Mouse (Mus musculus) embryonic facial prominence, embryonic 15.5 days (tissue): ENCODE measurements around the gene Chst11. TPM values are rescaled to one million over a fixed set of nuclear protein-coding genes. Genes with fewer than 3 reads are reported as not detected.

Source experiments
- ATAC-seq: fragments of 200-750 bp; cut with Nextera tagmentation; 2 replicates; pipeline ENCODE4 v1.8.0; 2017; ENCODE audit warnings: low read depth, moderate TSS enrichment; ENCODE audit not compliant: insufficient number of reproducible peaks, low FRiP score, low TSS enrichment
- H3K27ac ChIP-seq: fragments of 300-500 bp; sonication (generic); replicated peaks from 2 replicates; pipeline ENCODE4 v1.5.1; 2015; ENCODE audit warnings: mild to moderate bottlenecking, inconsistent platforms
- H3K27me3 ChIP-seq: fragments of 300-500 bp; sonication (generic); 2 replicates; pipeline ENCODE4 v1.6.1; 2015; ENCODE audit warnings: inconsistent platforms
- H3K36me3 ChIP-seq: fragments of 300-500 bp; sonication (generic); 2 replicates; pipeline ENCODE4 v1.6.1; 2015; ENCODE audit warnings: mild to moderate bottlenecking, inconsistent platforms
- H3K4me1 ChIP-seq: fragments of 300-500 bp; sonication (generic); 2 replicates; pipeline ENCODE4 v1.6.1; 2015; ENCODE audit warnings: inconsistent platforms
- H3K4me2 ChIP-seq: fragments of 300-500 bp; sonication (generic); replicated peaks from 2 replicates; pipeline ENCODE4 v1.6.1; 2015; ENCODE audit warnings: mild to moderate bottlenecking, inconsistent platforms
- H3K4me3 ChIP-seq: fragments of 300-500 bp; sonication (generic); replicated peaks from 2 replicates; pipeline ENCODE4 v1.5.1; 2015; ENCODE audit warnings: mild to moderate bottlenecking, inconsistent platforms
- H3K9ac ChIP-seq: fragments of 300-500 bp; sonication (generic); 2 replicates; pipeline ENCODE4 v1.6.1; 2015; ENCODE audit warnings: inconsistent platforms
- H3K9me3 ChIP-seq: fragments of 300-500 bp; sonication (generic); replicated peaks from 2 replicates; pipeline ENCODE4 v1.6.1; 2016; ENCODE audit warnings: inconsistent platforms
- WGBS: fragments of 180-500 bp; shearing (Covaris S2); methylation state at CpG from one replicate; pipeline ENCODE4 v1.1.7; 2015; 5-methylcytosine and 5-hydroxymethylcytosine counted together
- polyA plus RNA-seq: library from polyadenylated mRNA; unstranded; fragments of >200 nt; fragmentation: Nextera tagmentation; extraction: Ambion mirVana; gene quantifications from 2 replicates; pipeline ENCODE4 v1.2.1, GENCODE M21; 2015

Gene Chst11
- polyA plus RNA-seq, 1 experiment from 2014 or later, result 3.3 TPM

- Histone ChIP-seq H3K9ac (no peak overlapping the region), H3K9me3 (no peaks in the 10 kb centered on the region), H3K27me3 (no peaks in the 10 kb centered on the region), H3K36me3 (no peaks in the 10 kb centered on the region), H3K27ac (no peak overlapping the region), H3K4me1 (no peaks in the 10 kb centered on the region), H3K4me3 (no peak overlapping the region), H3K4me2 (no peak overlapping the region)
- ATAC-seq, result no peak
- WGBS, result 67% methylated on average over 5 of the region's 5 CpGs
Observed at GRCm38 (mm10) chr10:82969612-82970011, 15.7 kb upstream of the Chst11 start.

GRCm38 (mm10) chr10:82971549-82971948 is 13.7 kb upstream of the Chst11 start:
- ATAC-seq, result no peak
- H3K27ac ChIP-seq, result no peak overlapping the region
- H3K4me3 ChIP-seq, result no peak overlapping the region
- no peaks in the 10 kb centered on the region for H3K27me3 ChIP-seq
- no peaks in the 10 kb centered on the region for H3K9me3 ChIP-seq
- no peaks in the 10 kb centered on the region for H3K36me3 ChIP-seq
- H3K9ac ChIP-seq, result no peak overlapping the region
- no peaks in the 10 kb centered on the region for H3K4me1 ChIP-seq
- no peak overlapping the region for H3K4me2 ChIP-seq
- 79% methylated on average over 11 of the region's 11 CpGs for WGBS

DNA sequence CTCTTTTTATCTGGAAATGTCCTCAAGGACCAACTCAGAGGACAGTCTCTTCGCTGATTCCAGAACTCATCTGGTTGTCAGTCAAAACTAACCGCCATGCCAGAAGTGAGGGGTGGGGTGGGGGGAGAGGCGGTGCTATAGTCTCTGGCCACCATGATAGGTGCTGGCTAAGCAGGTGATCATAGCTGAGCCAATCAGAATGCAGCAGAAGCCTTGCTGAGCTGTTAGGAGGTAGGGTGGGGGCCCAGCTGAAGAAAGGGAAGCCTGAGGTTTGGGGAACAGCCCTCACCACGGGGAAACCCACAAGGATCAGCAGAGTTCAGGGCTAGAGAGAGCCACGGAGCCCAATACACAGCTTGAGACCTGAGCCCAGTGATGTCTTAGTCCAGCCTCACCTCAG is 11.1 kb upstream of the Chst11 start:
- Histone ChIP-seq H3K4me3 (no peak overlapping the region), H3K27ac (no peak overlapping the region), H3K27me3 (no peaks in the 10 kb centered on the region), H3K4me2 (no peak overlapping the region), H3K9ac (no peak overlapping the region), H3K4me1 (no peaks in the 10 kb centered on the region), H3K36me3 (no peaks in the 10 kb centered on the region), H3K9me3 (no peaks in the 10 kb centered on the region)
- ATAC-seq, result no peak
- WGBS, result 76% methylated on average over 5 of the region's 5 CpGs

- H3K9ac ChIP-seq, result no peak overlapping the region
- no peak overlapping the region for H3K4me3 ChIP-seq
- no peak for ATAC-seq
- WGBS, result 40% methylated on average over 6 of the region's 6 CpGs
- no peaks in the 10 kb centered on the region for H3K27me3 ChIP-seq
- no peak overlapping the region for H3K27ac ChIP-seq
- no peaks in the 10 kb centered on the region for H3K9me3 ChIP-seq
- no peaks in the 10 kb centered on the region for H3K4me1 ChIP-seq
- H3K4me2 ChIP-seq, result no peak overlapping the region
- no peaks in the 10 kb centered on the region for H3K36me3 ChIP-seq
Observed at GRCm38 (mm10) chr10:82974627-82975177, 10.6 kb upstream of the Chst11 start.

DNA sequence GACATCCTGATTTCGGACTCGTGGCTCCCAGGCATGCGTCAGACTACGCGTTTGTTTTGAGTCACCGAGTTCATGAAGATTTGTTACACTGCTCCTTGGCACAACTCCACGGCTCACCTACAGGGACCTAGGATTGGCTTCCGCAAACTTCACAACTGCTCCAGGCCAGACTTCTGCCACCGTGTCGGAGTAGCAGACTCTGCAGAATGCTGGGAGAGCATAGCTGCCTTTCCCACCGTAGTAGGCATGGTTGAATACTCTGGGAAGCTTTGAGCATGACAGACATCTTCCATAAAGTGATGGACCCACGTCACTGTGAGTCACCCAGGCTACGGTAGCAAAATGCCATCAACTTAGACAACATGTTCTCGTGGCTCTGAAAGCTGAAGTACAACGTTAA is 9.5 kb upstream of the Chst11 start:
- H3K27me3 ChIP-seq, result no peaks in the 10 kb centered on the region
- no peak overlapping the region for H3K4me2 ChIP-seq
- no peak for ATAC-seq
- 72% methylated on average over 15 of the region's 15 CpGs for WGBS
- no peaks in the 10 kb centered on the region for H3K4me1 ChIP-seq
- no peak overlapping the region for H3K27ac ChIP-seq
- no peaks in the 10 kb centered on the region for H3K9me3 ChIP-seq
- no peaks in the 10 kb centered on the region for H3K36me3 ChIP-seq
- no peak overlapping the region for H3K4me3 ChIP-seq
- H3K9ac ChIP-seq, result no peak overlapping the region

DNA sequence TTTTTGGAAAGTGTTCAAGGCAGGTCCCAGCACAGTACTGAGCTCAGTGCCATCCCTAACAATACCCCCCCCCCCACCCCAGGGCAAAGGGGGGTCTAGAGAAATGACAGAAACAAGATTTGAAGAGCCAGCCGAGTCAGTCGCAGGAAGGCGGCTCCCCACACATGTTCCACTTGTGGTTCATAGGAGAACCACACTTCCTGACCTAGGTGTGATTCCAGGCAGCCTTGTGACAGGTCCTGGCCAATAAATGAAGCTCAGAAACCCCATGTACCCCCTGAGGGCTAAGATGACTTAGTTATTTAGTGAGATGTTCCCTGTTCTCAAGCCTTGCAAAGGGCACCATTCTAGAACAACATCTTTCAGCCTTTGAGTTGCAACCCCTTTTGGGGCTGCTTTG is 3.0 kb upstream of the Chst11 start:
- no peak overlapping the region for H3K4me2 ChIP-seq
- no peaks in the 10 kb centered on the region for H3K36me3 ChIP-seq
- 66% methylated on average over 3 of the region's 3 CpGs for WGBS
- no peak for ATAC-seq
- H3K9ac ChIP-seq, result no peak overlapping the region
- peaks cover 20% of the 10 kb centered on the region for H3K4me1 ChIP-seq
- no peak overlapping the region for H3K27ac ChIP-seq
- no peak overlapping the region for H3K4me3 ChIP-seq
- peaks cover 8% of the 10 kb centered on the region for H3K27me3 ChIP-seq
- no peaks in the 10 kb centered on the region for H3K9me3 ChIP-seq

- no peaks in the 10 kb centered on the region for H3K36me3 ChIP-seq
- peak overlapping the region; percentile 37 for H3K9ac ChIP-seq
- H3K27me3 ChIP-seq, result peaks cover 8% of the 10 kb centered on the region
- H3K4me3 ChIP-seq, result peak overlapping the region; percentile 78
- 0% methylated on average over 32 of the region's 32 CpGs for WGBS
- peak; percentile 35 for ATAC-seq
- H3K9me3 ChIP-seq, result no peaks in the 10 kb centered on the region
- H3K4me1 ChIP-seq, result peaks cover 44% of the 10 kb centered on the region
- peak overlapping the region; percentile 86 for H3K27ac ChIP-seq
- peak overlapping the region; percentile 82 for H3K4me2 ChIP-seq
Observed at GRCm38 (mm10) chr10:82985700-82986131, 418 bp downstream of the Chst11 start.

GRCm38 (mm10) chr10:82986251-82986992 is 1.1 kb downstream of the Chst11 start:
- Histone ChIP-seq H3K9me3 (no peaks in the 10 kb centered on the region), H3K4me3 (peak overlapping the region; percentile 78), H3K9ac (peak overlapping the region; percentile 37), H3K36me3 (no peaks in the 10 kb centered on the region), H3K27me3 (peaks cover 8% of the 10 kb centered on the region), H3K27ac (peak overlapping the region; percentile 86), H3K4me1 (peaks cover 49% of the 10 kb centered on the region), H3K4me2 (peak overlapping the region; percentile 82)
- WGBS, result 2% methylated on average over 21 of the region's 21 CpGs
- ATAC-seq, result no peak

DNA sequence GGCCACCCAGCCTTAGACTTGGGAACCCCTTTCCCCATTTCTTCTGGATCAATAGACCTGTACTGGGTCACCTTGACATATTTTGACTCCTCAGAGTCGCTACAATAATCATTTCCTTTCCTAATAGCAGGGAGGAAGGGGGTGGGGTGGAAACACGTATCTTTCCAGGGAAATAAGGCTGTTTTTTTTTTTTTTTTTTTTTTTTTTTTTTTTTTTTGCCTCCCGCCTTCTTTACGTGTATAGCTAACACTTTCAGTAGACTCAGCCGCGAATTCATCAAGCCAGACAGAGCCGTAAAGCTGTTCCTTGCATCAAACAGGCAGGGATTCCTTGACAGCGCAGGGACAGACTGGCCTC is 1.7 kb downstream of the Chst11 start:
- H3K36me3 ChIP-seq, result no peaks in the 10 kb centered on the region
- H3K4me2 ChIP-seq, result peak overlapping the region; percentile 82
- WGBS, result 22% methylated on average over 8 of the region's 8 CpGs
- peaks cover 53% of the 10 kb centered on the region for H3K4me1 ChIP-seq
- no peak for ATAC-seq
- H3K4me3 ChIP-seq, result peak overlapping the region; percentile 78
- H3K9me3 ChIP-seq, result no peaks in the 10 kb centered on the region
- peaks cover 8% of the 10 kb centered on the region for H3K27me3 ChIP-seq
- H3K27ac ChIP-seq, result 0 out of 2 replicates have a peak overlapping the region, but pooled peaks have one; percentile 44
- peak overlapping the region; percentile 37; the same call in 1 of the 2 replicates for H3K9ac ChIP-seq

GRCm38 (mm10) chr10:82987394-82987793 is 2.1 kb downstream of the Chst11 start:
- no peak for ATAC-seq
- Histone ChIP-seq H3K36me3 (no peaks in the 10 kb centered on the region), H3K9me3 (no peaks in the 10 kb centered on the region), H3K27ac (0 out of 2 replicates have a peak overlapping the region, but pooled peaks have one; percentile 44), H3K9ac (no peak overlapping the region), H3K27me3 (peaks cover 8% of the 10 kb centered on the region), H3K4me2 (peak overlapping the region; percentile 82), H3K4me3 (peak overlapping the region; percentile 78), H3K4me1 (peaks cover 56% of the 10 kb centered on the region)
- 30% methylated on average over 4 of the region's 4 CpGs for WGBS

DNA sequence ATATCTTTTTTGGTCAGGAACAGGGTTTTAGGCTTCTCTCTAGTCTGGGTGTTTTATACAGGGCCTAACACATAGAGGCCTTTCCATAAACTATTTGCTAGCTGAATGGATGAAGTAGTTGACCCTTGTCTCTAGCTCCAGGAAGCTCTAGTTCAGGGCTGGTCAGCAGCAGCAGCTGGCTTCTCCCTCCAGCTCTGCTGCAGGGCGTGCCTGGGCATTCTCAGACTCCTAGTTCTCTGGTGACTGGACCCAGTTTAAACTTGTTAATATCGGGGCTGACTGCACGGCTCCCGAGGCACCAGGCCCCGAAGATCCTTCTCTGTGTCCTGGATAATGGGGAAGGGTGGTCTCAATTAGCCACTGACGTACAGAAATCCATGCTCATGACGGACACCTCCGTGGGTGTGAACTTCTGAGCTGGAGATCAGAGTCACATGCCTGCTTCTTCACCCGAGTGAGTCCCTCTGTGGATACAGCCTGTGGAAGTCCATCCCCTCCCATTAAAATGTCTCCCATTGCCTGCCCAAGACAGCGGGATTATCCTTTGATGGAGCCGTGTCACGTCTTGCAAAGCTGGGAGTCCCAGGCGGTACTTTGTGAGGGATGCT is 4.2 kb downstream of the Chst11 start:
- H3K36me3 ChIP-seq, result no peaks in the 10 kb centered on the region
- H3K27ac ChIP-seq, result no peak overlapping the region
- no peak for ATAC-seq
- no peaks in the 10 kb centered on the region for H3K9me3 ChIP-seq
- H3K4me3 ChIP-seq, result no peak overlapping the region
- H3K4me1 ChIP-seq, result peaks cover 62% of the 10 kb centered on the region
- 41% methylated on average over 13 of the region's 13 CpGs for WGBS
- no peak overlapping the region for H3K9ac ChIP-seq
- no peaks in the 10 kb centered on the region for H3K27me3 ChIP-seq
- peak overlapping the region; percentile 21; the same call in 1 of the 2 replicates for H3K4me2 ChIP-seq
